Mouse (Mus musculus) intestine, postnatal 0 days (tissue): ENCODE results near the gene Fam219b. TPM values are rescaled to one million over a fixed set of nuclear protein-coding genes. Genes with fewer than 3 reads are reported as not detected.

ENCODE experiments used
- ATAC-seq: fragments of 200-750 bp; cut with Nextera tagmentation; 2 replicates; pipeline ENCODE4 v1.8.0; 2017; ENCODE audit warnings: mild to moderate bottlenecking, moderate TSS enrichment, moderate library complexity
- H3K27ac ChIP-seq: fragments of 300-500 bp; sonication (generic); 2 replicates; pipeline ENCODE4 v1.5.1; 2014; ENCODE audit warnings: mild to moderate bottlenecking, low read depth, low read length, moderate library complexity
- H3K27me3 ChIP-seq: fragments of 300-500 bp; sonication (generic); replicated peaks from 2 replicates; pipeline ENCODE4 v1.6.1; 2014; ENCODE audit warnings: low read length, mixed read lengths; ENCODE audit not compliant: control insufficient read depth, insufficient read depth
- H3K36me3 ChIP-seq: fragments of 300-500 bp; sonication (generic); 2 replicates; pipeline ENCODE4 v1.6.1; 2014; ENCODE audit warnings: mild to moderate bottlenecking, moderate library complexity; ENCODE audit not compliant: control insufficient read depth, insufficient read depth
- H3K4me1 ChIP-seq: fragments of 300-500 bp; sonication (generic); replicated peaks from 2 replicates; pipeline ENCODE4 v1.6.1; 2014; ENCODE audit warnings: antibody characterized with exemption, low read length, mixed read lengths; ENCODE audit not compliant: control insufficient read depth, insufficient read depth
- H3K4me2 ChIP-seq: fragments of 300-500 bp; sonication (generic); replicated peaks from 2 replicates; pipeline ENCODE4 v1.6.1; 2014; ENCODE audit warnings: low read depth, mild to moderate bottlenecking, moderate library complexity
- H3K4me3 ChIP-seq: fragments of 300-500 bp; sonication (generic); 2 replicates; pipeline ENCODE4 v1.5.1; 2014; ENCODE audit warnings: low read depth, low read length
- H3K9ac ChIP-seq: fragments of 300-500 bp; sonication (generic); 2 replicates; pipeline ENCODE4 v1.6.1; 2014; ENCODE audit warnings: mild to moderate bottlenecking, low read depth, low read length
- H3K9me3 ChIP-seq: fragments of 300-500 bp; sonication (generic); 2 replicates; pipeline ENCODE4 v1.6.1; 2016; ENCODE audit warnings: mixed run types; ENCODE audit not compliant: control insufficient read depth
- CTCF ChIP-seq: sonication (generic); IDR thresholded peaks from 2 replicates; pipeline ENCODE4 v1.5.1; 2016; ENCODE audit warnings: low read depth, mild to moderate bottlenecking, control low read depth, antibody characterized with exemption, moderate library complexity
- WGBS: fragments of 180-500 bp; shearing (Covaris S2); extraction: QIAGEN DNeasy Blood & Tissue Kit; methylation state at CpG from one replicate; pipeline ENCODE4 v1.1.7; 2014; 5-methylcytosine and 5-hydroxymethylcytosine counted together
- polyA plus RNA-seq: library from polyadenylated mRNA; unstranded; fragments of >200 nt; fragmentation: Nextera tagmentation; extraction: Ambion mirVana; gene quantifications from 2 replicates; pipeline ENCODE4 v1.2.1, GENCODE M21; 2015

Fam219b gene
- polyA plus RNA-seq, 1 experiment from 2014 or later = 6.9 TPM

DNA sequence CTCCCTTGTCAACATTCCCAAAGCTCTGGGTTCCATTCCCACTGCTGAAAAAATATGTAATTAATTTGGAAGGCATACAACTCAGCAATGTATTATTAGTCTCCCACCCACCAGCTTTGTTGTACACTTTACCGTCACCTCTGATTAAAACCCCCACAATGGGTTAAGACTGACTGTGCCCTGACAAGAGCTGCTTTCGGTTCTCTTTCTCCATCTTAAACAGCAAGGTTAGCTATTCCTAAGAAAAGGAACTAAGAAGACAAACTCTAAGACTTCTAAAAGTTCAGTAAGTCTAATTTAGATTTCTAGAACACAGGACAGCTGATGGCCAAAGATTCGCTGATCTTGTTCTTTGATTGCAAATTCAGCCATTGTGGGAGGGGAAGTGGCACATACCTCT is 19.9 kb downstream of the Fam219b start:
- no peak overlapping the region for H3K4me2 ChIP-seq
- 79% methylated on average over 3 of the region's 3 CpGs for WGBS
- H3K9me3 ChIP-seq = no peaks in the 10 kb centered on the region
- no peak overlapping the region for H3K27ac ChIP-seq
- H3K9ac ChIP-seq = no peak overlapping the region
- H3K27me3 ChIP-seq = no peaks in the 10 kb centered on the region
- H3K36me3 ChIP-seq = no peaks in the 10 kb centered on the region
- peaks cover 4% of the 10 kb centered on the region; the same call in 1 of the 2 replicates for H3K4me1 ChIP-seq
- H3K4me3 ChIP-seq = no peak overlapping the region
- no peak for ATAC-seq
- TF ChIP-seq CTCF = no peak

DNA sequence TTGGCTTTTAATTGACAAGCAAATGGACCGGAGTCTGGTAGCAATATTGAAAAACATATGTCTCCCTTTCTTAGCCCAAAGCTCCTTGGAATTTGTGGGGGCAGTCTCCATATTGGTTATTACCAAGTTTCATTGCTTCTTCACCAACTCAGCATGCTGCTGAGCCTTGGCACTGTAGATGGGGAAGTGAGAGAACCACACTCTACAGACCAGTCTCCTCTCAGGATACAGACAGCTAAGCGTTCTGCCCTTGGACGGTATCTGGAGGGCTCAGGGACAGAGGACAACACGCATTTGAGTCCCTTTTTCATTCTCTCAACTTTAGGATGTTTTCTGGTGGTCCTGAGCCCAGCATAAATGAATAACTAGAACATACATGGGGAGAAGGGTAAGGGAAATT is 21.3 kb downstream of the Fam219b start:
- H3K4me2 ChIP-seq = no peak overlapping the region
- H3K4me1 ChIP-seq = peaks cover 15% of the 10 kb centered on the region
- no peaks in the 10 kb centered on the region for H3K36me3 ChIP-seq
- no peak for TF ChIP-seq CTCF
- ATAC-seq = no peak
- 85% methylated on average over 4 of the region's 4 CpGs for WGBS
- no peaks in the 10 kb centered on the region for H3K9me3 ChIP-seq
- no peak overlapping the region for H3K4me3 ChIP-seq
- H3K27me3 ChIP-seq = no peaks in the 10 kb centered on the region
- H3K27ac ChIP-seq = no peak overlapping the region
- no peak overlapping the region for H3K9ac ChIP-seq

GRCm38 (mm10) chr9:57559568-57559967 is 22.2 kb downstream of the Fam219b start:
- no peaks in the 10 kb centered on the region for H3K36me3 ChIP-seq
- WGBS = 68% methylated on average over 2 of the region's 2 CpGs
- H3K9ac ChIP-seq = no peak overlapping the region
- H3K27ac ChIP-seq = no peak overlapping the region
- H3K9me3 ChIP-seq = no peaks in the 10 kb centered on the region
- no peak for TF ChIP-seq CTCF
- H3K4me3 ChIP-seq = no peak overlapping the region
- H3K4me1 ChIP-seq = peaks cover 18% of the 10 kb centered on the region
- no peaks in the 10 kb centered on the region for H3K27me3 ChIP-seq
- H3K4me2 ChIP-seq = no peak overlapping the region
- no peak for ATAC-seq

DNA sequence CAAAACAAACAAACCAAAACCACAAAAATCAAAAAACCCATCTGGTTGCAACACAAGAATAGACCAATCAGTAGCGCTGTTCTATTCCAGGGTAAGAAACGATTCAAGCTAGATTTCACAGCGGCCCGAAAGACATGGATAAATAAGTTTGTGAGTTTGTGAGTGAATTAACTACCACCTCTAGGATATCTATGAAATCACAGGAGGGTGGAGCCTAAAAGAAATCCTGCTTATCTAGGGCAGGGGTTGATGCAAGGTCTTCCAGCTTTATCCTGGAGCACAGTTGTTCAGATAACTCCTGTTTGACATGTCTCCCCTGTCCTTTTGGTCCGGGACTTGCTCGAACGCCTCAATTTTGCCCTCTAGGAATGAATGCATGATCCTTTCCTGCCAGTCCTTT is 22.9 kb downstream of the Fam219b start:
- no peak overlapping the region; the same call in 1 of the 2 replicates for H3K9ac ChIP-seq
- 26% methylated on average over 7 of the region's 7 CpGs for WGBS

DNA sequence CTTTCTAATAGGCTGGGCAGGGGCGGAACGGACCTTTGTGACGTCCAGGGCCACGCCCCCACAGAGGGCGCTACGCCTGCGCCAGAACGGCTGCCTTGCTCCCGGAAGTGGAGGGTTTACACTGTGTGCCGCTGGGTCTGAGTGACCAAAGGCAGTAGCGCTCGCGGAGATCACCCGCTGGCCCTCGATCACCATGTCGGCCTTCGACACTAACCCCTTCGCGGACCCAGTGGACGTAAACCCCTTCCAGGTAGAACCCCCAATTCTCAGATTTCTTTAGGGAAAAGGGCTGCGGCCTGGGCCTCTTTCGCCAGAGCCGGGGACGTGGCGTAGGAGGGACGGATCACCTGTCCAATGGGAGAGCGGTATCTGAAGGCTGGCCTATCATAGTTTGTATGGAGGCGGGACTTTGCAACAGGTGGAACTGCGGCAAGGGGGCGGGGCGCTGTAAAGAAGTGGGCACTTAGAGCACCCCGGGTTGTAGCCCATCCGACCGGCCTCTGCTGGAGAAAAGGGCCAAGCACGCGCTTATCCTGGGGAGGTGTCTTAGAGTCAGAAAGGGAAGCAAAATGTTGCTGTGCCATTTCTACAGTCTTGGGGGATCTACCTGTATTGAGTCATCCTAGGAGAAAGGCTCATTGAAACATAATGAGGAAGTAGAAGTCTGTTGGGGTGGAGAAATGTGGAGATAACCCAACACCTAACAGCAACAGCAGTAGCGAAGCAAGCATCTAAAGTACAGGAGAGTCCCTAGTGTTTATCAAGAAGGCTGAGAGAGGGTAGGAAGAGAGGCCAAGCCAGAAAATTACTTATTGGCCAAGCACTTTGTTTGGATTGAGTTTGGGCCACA is 23.8 kb downstream of the Fam219b start, which contains the start of gene Scamp2:
TSS of gene Scamp2 (plus strand) at position 83 of the 850 bp plus-strand sequence.
- Histone ChIP-seq H3K36me3 (no peaks in the 10 kb centered on the region), H3K4me3 (peak within 1 kb of the TSS; percentile 50), H3K4me2 (peak within 1 kb of the TSS; percentile 64), H3K27ac (peak within 1 kb of the TSS; percentile 74), H3K27me3 (no peaks in the 10 kb centered on the region), H3K9me3 (no peaks in the 10 kb centered on the region), H3K9ac (peak within 1 kb of the TSS; percentile 46), H3K4me1 (peaks cover 18% of the 10 kb centered on the region)
- peak; percentile 57 for TF ChIP-seq CTCF
- ATAC-seq = peak; percentile 97
- under 1% methylated on average over 37 of the region's 37 CpGs for WGBS

More for the DNA sequence above, 22.9 kb downstream of the Fam219b start:
- Histone ChIP-seq H3K9me3 (no peaks in the 10 kb centered on the region), H3K27me3 (no peaks in the 10 kb centered on the region), H3K27ac (0 out of 2 replicates have a peak overlapping the region, but pooled peaks have one; percentile 17), H3K4me3 (peak overlapping the region; percentile 50), H3K4me2 (peak overlapping the region; percentile 64), H3K36me3 (no peaks in the 10 kb centered on the region), H3K4me1 (peaks cover 18% of the 10 kb centered on the region)
- ATAC-seq = no peak
- no peak for TF ChIP-seq CTCF

DNA sequence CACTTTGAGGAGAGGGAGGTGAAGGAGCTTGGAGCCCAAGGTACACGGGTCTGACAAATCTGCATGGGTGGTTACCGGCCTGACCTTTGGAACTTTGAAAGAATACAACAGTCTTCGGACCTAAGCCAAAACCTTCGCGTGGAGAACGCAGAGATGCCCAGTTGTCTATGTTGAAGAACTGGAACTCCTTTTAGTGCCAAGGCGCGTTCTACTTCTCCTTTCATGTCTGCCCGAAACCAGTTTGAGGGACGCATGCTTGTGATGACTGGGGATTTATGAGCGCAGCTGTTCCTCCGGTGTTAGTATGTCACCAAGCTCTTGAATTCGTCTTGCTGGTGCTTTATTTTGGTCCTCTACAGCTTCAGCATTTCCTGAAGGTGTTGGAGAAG is 24.4 kb downstream of the Fam219b start:
- Histone ChIP-seq H3K9me3 (no peaks in the 10 kb centered on the region), H3K4me2 (peak overlapping the region; percentile 64), H3K27ac (peak overlapping the region; percentile 74), H3K9ac (peak overlapping the region; percentile 46; the same call in 1 of the 2 replicates), H3K4me1 (peaks cover 18% of the 10 kb centered on the region), H3K36me3 (no peaks in the 10 kb centered on the region), H3K27me3 (no peaks in the 10 kb centered on the region), H3K4me3 (peak overlapping the region; percentile 50)
- peak; percentile 4; the same call in 1 of the 2 replicates for ATAC-seq
- no peak for TF ChIP-seq CTCF
- 52% methylated on average over 13 of the region's 13 CpGs for WGBS
